Mouse (Mus musculus): Measurements from ENCODE around the gene Ttc16.

Ttc16 gene

DNA sequence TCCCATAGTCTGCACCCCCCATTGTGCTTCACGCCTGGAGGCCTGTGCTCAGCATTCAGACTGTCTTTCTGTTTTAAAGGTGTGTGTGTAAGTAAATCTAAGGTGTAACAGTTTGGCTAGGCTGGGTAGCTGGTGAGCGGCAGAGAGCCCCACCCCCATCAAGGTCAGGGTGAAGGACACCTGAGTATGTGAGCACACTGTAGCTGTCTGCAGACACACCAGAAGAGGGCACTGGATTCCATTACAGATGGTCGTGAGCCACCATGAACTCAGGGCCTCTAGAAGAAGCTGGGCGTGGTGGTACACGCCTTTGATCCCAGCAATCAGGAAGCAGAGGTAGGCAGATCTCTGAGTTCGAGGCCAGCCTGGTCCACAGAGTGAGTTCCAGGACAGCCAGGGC is 6.3 kb upstream of the Ttc16 start:
- in situ Hi-C loops (cut with MseI, MboI), result no loop called here

- in situ Hi-C loops (cut with MseI, MboI), result loop anchor here in 1 of 2 experiments (5.0 kb wide), 1 partner anchor 73 kb away; no protein-coding TSS in a partner anchor
Observed at GRCm38 (mm10) chr2:32779714-32780113, 4.3 kb upstream of the Ttc16 start.

GRCm38 (mm10) chr2:32779131-32779530 is 3.7 kb upstream of the Ttc16 start:
- in situ Hi-C loops (cut with MseI, MboI), result loop anchor here in 1 of 2 experiments (5.0 kb wide), 1 partner anchor 73 kb away; no protein-coding TSS in a partner anchor

GRCm38 (mm10) chr2:32778081-32778480 is 2.6 kb upstream of the Ttc16 start:
- in situ Hi-C loops (cut with MseI, MboI), result loop anchor here in 1 of 2 experiments (5.0 kb wide), 1 partner anchor 74 kb away; no protein-coding TSS in a partner anchor

- in situ Hi-C loops (cut with MseI, MboI), result loop anchor here in 1 of 2 experiments (5.0 kb wide), 1 partner anchor 76 kb away; no protein-coding TSS in a partner anchor
Observed at GRCm38 (mm10) chr2:32776192-32776591, 759 bp upstream of the Ttc16 start.

DNA sequence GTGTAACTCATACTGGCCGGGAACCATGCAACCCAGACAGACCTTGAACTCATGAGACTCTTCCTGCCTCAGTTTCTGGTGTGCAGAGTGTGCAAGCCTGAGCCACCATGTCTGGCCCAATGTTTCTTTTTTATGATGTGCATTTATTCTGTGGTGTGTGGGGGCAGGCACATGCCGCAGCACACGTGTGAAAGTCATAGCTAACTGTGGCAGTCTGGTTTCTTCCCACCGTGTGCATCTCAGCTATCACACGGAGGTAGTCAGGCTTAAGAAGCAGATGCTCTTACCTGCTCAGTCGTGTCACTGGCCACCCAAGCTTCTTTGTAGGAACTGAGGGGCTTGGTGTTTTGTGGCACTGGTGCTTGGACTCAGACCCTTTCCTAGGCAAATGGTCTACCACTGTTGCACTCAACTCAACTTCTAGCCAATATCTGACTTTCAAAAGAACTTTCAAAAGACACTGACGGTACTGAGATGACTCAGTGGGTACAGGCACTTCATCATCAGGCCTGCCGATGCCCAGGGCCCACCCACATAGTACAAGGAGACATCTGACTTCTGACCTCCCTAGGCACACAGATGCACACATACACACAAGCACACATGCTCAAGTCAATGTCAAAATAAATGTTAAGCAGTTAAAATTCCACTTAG is 2.7 kb downstream of the Ttc16 start:
- in situ Hi-C loops (cut with MseI, MboI), result no loop called here

DNA sequence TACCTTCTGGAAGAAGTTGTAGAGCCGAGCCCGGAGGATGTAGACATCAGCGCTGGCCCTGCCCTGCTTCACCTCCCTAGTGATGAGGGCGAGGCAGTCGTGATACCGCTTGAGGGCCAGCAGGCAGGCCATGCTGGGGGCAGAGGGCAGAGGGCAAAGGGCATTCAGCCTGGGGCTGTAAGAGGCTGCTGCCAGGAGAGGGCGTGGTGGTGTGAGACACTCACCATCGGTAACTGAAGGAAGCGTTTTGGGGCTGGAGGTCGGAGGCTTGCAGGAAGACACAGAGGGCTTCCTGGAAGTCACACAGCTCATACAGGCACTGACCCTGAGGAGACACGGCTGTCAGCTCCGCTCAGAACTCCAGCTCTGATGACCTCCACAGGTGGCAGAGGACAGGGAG is 3.5 kb downstream of the Ttc16 start:
- in situ Hi-C loops (cut with MseI, MboI), result no loop called here

DNA sequence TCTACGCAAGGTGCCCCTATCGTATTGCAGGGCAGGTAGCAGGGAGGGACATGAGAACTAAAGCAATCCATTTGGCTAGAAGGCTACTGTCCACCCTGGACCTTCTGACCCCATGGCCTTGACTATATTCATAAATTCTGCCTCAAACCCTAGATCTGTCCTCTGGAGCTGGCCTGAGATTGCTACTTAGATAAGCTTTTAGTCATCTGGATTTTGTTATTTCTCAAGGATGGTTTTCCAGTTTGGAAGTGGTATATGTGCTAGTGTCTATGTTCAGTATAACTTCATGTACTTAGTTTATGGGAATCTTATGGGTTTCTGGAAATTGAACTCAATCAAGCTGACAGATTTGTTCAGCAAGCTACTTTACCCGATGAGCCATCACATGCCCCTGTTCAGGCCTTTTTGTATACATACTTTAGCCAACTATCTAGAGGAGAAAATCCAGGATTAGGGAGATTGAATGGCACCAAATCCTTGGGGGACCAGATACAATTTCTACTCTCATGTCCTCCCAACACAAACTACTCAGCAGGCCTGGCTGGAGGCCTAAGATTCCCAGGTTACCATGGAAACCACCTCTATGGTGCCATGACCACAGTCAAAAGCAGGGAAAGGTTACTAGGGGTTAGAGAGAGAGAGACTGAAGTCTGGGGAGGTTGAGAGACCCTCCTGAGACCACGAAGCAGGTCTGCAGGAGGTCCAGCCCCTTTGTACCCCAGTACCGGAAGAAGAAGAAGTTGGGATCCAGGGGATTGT is 5.9 kb downstream of the Ttc16 start:
- in situ Hi-C loops (cut with MseI, MboI), result no loop called here

DNA sequence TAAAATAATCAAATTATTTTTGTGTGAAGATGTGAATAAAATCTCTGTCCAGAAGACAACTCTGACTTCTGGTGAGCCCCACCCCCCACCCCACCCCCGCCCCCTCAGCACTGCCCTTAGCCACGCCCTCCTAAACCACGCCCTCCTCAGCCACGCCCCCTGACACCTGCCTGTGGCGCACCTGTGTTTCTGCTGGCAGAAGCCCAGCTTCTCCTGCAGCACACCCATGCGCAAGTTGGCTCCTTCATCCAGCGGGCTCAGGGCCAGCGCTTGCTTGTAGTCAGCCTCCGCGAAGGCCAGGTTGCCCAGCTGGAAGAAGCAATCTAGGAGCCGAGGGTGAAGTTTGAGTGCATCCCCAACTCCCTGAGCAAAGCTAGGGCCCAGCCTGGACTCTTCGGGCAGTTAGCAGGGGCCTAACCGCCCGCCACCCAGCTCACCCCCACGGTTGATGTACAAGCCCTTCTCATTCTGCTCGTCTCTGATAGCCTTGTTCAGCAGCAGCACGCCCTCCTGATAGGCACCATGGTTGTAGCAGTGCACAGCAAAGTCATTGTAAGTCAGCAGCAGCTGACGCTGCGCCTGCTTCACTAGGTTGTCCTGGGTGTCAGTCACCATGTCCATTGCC is 6.7 kb downstream of the Ttc16 start:
- in situ Hi-C loops (cut with MseI, MboI), result no loop called here

DNA sequence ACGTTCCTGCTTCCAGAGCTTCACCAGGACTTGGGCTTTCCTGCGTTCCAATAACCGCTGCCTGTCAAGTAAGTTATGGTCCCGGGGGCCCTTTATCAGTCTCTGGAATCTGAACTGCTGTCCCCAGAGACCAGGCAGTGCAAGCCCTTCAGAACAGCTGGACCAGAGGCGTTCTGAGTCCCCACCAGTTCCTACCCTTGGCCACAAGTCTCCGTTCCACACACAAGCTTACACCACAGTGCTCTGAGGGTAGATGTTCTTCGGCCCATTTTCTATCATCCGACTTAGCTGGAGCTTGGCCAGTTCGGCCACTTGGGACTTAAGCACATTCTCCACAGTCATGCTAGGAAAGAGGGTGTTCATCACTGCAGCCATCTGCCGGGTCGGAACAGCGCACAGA is 8.2 kb downstream of the Ttc16 start:
- in situ Hi-C loops (cut with MseI, MboI), result no loop called here

DNA sequence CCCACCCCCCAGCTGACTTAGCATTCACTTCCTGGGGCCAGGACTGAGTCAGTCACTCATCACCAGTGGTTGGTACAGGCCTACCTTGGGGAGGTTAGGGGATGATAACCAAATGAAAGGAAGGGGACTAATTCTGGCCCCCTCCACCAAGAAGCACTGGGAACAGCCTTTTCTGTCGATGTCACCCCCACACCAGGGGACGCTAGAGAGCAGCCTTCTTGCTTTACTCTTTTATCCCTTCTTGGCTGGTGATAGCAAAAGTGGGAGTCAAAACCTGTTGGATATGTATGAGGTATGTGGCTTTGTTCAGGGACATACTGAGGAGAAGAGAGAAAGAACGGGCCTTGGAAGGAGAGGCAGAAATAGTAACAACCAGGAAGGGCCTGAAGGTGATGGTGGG is 12.1 kb downstream of the Ttc16 start:
- in situ Hi-C loops (cut with MseI, MboI), result no loop called here

DNA sequence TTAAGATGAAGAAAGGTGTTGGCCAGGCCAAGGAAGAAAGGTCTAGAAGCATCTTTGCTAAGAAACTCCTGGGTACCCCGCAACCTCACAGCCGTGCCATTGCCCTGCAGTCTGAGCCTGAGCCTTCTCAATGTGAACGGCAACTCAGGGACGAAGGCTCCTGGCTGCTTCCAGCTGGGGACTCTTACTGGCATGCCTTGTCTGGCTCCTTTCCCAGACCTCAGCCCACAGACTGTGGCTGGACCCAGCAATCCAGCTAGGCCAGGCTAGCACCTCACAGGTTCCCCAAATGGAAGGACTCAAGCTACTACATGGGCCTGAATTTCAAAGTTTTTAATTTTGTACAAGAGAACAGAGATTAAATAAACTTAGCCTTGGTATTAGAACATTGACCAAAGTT is 13.6 kb downstream of the Ttc16 start:
- in situ Hi-C loops (cut with MseI, MboI), result no loop called here

- in situ Hi-C loops (cut with MseI, MboI), result no loop called here
Observed at GRCm38 (mm10) chr2:32761361-32761760, 14.1 kb downstream of the Ttc16 start.

DNA sequence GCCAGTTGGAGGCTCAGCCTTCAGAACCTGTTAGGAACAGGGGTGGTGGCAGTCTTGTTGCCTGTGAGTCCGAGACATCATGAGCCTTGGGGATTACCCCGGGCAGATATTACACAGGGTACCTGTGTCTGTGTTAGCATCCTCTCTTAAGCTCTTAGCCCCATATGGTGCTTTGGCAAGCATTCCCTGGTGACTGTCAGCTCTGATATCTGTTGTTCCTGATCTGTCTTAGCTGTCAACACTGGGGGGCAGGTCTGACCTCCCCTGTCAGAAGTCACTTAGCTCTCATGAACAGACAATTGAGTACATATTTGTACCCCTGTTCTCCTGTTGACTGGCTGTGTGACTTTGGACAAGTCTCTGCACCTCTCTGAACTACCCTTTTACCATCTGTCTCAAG is 16.4 kb downstream of the Ttc16 start:
- in situ Hi-C loops (cut with MseI, MboI), result loop anchor here in 1 of 2 experiments (5.0 kb wide), 1 partner anchor 47 kb away; the partner anchor contains the start of gene Cdk9

- in situ Hi-C loops (cut with MseI, MboI), result loop anchor here in 1 of 2 experiments (5.0 kb wide), 1 partner anchor 46 kb away; the partner anchor contains the start of gene Cdk9
Observed at GRCm38 (mm10) chr2:32758503-32758902, 16.9 kb downstream of the Ttc16 start.

- in situ Hi-C loops (cut with MseI, MboI), result loop anchor here in 1 of 2 experiments (5.0 kb wide), 1 partner anchor 45 kb away; the partner anchor contains the start of gene Cdk9
Observed at GRCm38 (mm10) chr2:32757056-32757845, 18.2 kb downstream of the Ttc16 start, which contains the start of gene Tor2a. Gene Tor2a (plus strand): TSS chr2:32757234.

- in situ Hi-C loops (cut with MseI, MboI), result loop anchor here in 1 of 2 experiments (5.0 kb wide), 1 partner anchor 44 kb away; the partner anchor contains the start of gene Cdk9
Observed at GRCm38 (mm10) chr2:32756674-32757055, 18.8 kb downstream of the Ttc16 start.

- in situ Hi-C loops (cut with MseI, MboI), result no loop called here
Observed at GRCm38 (mm10) chr2:32752181-32752580, 23.3 kb downstream of the Ttc16 start.

- in situ Hi-C loops (cut with MseI, MboI), result no loop called here
Observed at GRCm38 (mm10) chr2:32751665-32752033, 23.8 kb downstream of the Ttc16 start.

GRCm38 (mm10) chr2:32750887-32751664 is 24.4 kb downstream of the Ttc16 start:
- in situ Hi-C loops (cut with MseI, MboI), result no loop called here

Data from mouse trophoblast stem cell (cell line).